Mouse (Mus musculus) embryonic fibroblast, embryonic 13.5 days (primary cell): ENCODE data around the gene Ppp2r2c. TPM values are rescaled to one million over a fixed set of nuclear protein-coding genes. Genes with fewer than 3 reads are reported as not detected.

ENCODE experiments used
- H3K27ac ChIP-seq: 2 replicates; pipeline ENCODE4 v1.5.1; 2012; ENCODE audit warnings: low read length, control low read depth, inconsistent platforms; ENCODE audit not compliant: insufficient read depth
- H3K4me1 ChIP-seq: 2 replicates; pipeline ENCODE4 v1.6.1; 2011; ENCODE audit warnings: low read length; ENCODE audit not compliant: control insufficient read depth, insufficient read depth
- H3K4me3 ChIP-seq: 2 replicates; pipeline ENCODE4 v1.5.1; 2011; ENCODE audit warnings: mild to moderate bottlenecking, control low read depth, low read length; ENCODE audit not compliant: insufficient read depth
- CTCF ChIP-seq: IDR thresholded peaks from 2 replicates; pipeline ENCODE4 v1.5.1; 2011; ENCODE audit warnings: mild to moderate bottlenecking, control low read depth, low read length, moderate library complexity, borderline replicate concordance; ENCODE audit not compliant: insufficient read depth
- POLR2A ChIP-seq: IDR thresholded peaks from 2 replicates; pipeline ENCODE4 v1.6.1; 2011; ENCODE audit warnings: low read depth, mild to moderate bottlenecking, control low read depth, low read length, moderate library complexity
- polyA plus RNA-seq: library from polyadenylated mRNA; stranded (reverse); fragments of >200 nt; gene quantifications from 2 replicates; pipeline ENCODE4 v1.2.4, GENCODE M21; 2011; ENCODE audit warnings: low read depth; ENCODE audit not compliant: missing spikeins, insufficient read length

Gene Ppp2r2c
- polyA plus RNA-seq, 1 experiment, result 0.65 TPM

GRCm38 (mm10) chr5:36944552-36944951 is 76.2 kb downstream of the Ppp2r2c start:
- no peak overlapping the region for H3K27ac ChIP-seq
- no peak for TF ChIP-seq CTCF
- TF ChIP-seq POLR2A, result no peak

GRCm38 (mm10) chr5:36945102-36945701 is 76.9 kb downstream of the Ppp2r2c start:
- Histone ChIP-seq H3K4me3 (no peak overlapping the region), H3K27ac (no peak overlapping the region), H3K4me1 (no peaks in the 10 kb centered on the region)
- TF ChIP-seq CTCF, result no peak

More at GRCm38 (mm10) chr5:36944552-36944951, 76.2 kb downstream of the Ppp2r2c start:
- Histone ChIP-seq H3K4me1 (no peaks in the 10 kb centered on the region), H3K4me3 (no peak overlapping the region)

- no peak overlapping the region for H3K4me3 ChIP-seq
- TF ChIP-seq POLR2A, result no peak
- TF ChIP-seq CTCF, result no peak
- no peaks in the 10 kb centered on the region for H3K4me1 ChIP-seq
- no peak overlapping the region for H3K27ac ChIP-seq
Observed at GRCm38 (mm10) chr5:36945713-36946112, 77.4 kb downstream of the Ppp2r2c start.

GRCm38 (mm10) chr5:36946445-36946844 is 78.1 kb downstream of the Ppp2r2c start:
- no peak for TF ChIP-seq POLR2A
- peak; percentile 79; the same call in 1 of the 2 replicates for TF ChIP-seq CTCF
- Histone ChIP-seq H3K4me1 (no peaks in the 10 kb centered on the region), H3K27ac (no peak overlapping the region), H3K4me3 (no peak overlapping the region)

- TF ChIP-seq CTCF (peak; percentile 97), POLR2A (no peak)
- Histone ChIP-seq H3K4me1 (no peaks in the 10 kb centered on the region), H3K4me3 (no peak overlapping the region), H3K27ac (no peak overlapping the region)
Observed at GRCm38 (mm10) chr5:36948831-36949230, 80.5 kb downstream of the Ppp2r2c start.

- H3K4me1 ChIP-seq, result no peaks in the 10 kb centered on the region
- H3K27ac ChIP-seq, result no peak overlapping the region
- no peak overlapping the region for H3K4me3 ChIP-seq
- TF ChIP-seq POLR2A, result no peak
- TF ChIP-seq CTCF, result no peak
Observed at GRCm38 (mm10) chr5:36950871-36951270, 82.6 kb downstream of the Ppp2r2c start.

GRCm38 (mm10) chr5:36952311-36952710 is 84.0 kb downstream of the Ppp2r2c start:
- TF ChIP-seq POLR2A (no peak), CTCF (no peak)
- no peaks in the 10 kb centered on the region for H3K4me1 ChIP-seq
- H3K4me3 ChIP-seq, result no peak overlapping the region
- H3K27ac ChIP-seq, result no peak overlapping the region

- Histone ChIP-seq H3K4me1 (no peaks in the 10 kb centered on the region), H3K27ac (no peak overlapping the region), H3K4me3 (no peak overlapping the region)
- TF ChIP-seq POLR2A, result no peak
- TF ChIP-seq CTCF, result peak; percentile 36; the same call in 1 of the 2 replicates
Observed at GRCm38 (mm10) chr5:36955366-36955765, 87.1 kb downstream of the Ppp2r2c start.

GRCm38 (mm10) chr5:36958837-36959236 is 90.5 kb downstream of the Ppp2r2c start:
- Histone ChIP-seq H3K27ac (no peak overlapping the region), H3K4me3 (no peak overlapping the region), H3K4me1 (no peaks in the 10 kb centered on the region)
- TF ChIP-seq CTCF (peak; percentile 62; the same call in 1 of the 2 replicates), POLR2A (no peak)

- TF ChIP-seq POLR2A, result no peak
- no peak for TF ChIP-seq CTCF
- Histone ChIP-seq H3K4me1 (no peaks in the 10 kb centered on the region), H3K4me3 (no peak overlapping the region), H3K27ac (no peak overlapping the region)
Observed at GRCm38 (mm10) chr5:36960501-36960900, 92.2 kb downstream of the Ppp2r2c start.

- Histone ChIP-seq H3K4me1 (no peaks in the 10 kb centered on the region), H3K4me3 (no peak overlapping the region), H3K27ac (no peak overlapping the region)
- no peak for TF ChIP-seq POLR2A
Observed at GRCm38 (mm10) chr5:36971587-36971986, 103.3 kb downstream of the Ppp2r2c start.

- Histone ChIP-seq H3K4me1 (no peaks in the 10 kb centered on the region), H3K27ac (no peak overlapping the region), H3K4me3 (no peak overlapping the region)
- TF ChIP-seq CTCF (no peak), POLR2A (no peak)
Observed at GRCm38 (mm10) chr5:36975336-36975735, 107.0 kb downstream of the Ppp2r2c start.
